Mouse (Mus musculus): ENCODE data around the gene Cpne5. TPM values are rescaled to one million over a fixed set of nuclear protein-coding genes. Genes with fewer than 3 reads are reported as not detected.

Cpne5 gene
- total RNA-seq, 2 experiments from 2014 or later: not detected

GRCm38 (mm10) chr17:29211836-29212235 lies 26.1 kb downstream of the Cpne5 start:
- no peak for DNase-seq (ENCODE audit: low spot score)

DNA sequence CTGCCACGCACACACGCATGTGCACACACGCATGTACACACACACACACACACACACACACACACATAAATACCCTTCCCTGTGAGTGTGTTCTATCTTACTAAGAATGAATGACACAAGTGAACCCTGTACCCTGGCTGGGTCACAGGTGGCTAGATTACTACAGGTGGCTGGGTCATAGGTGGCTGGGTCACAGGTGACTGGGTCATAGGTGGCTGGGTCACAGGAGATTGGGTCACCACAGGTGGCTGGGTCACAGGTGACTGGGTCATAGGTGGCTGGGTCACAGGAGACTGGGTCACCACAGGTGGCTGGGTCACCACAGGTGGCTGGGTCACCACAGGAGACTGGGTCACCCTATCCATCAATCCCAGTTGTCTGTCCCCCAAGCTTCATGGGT lies 27.9 kb downstream of the Cpne5 start:
- DNase-seq (ENCODE audit: low spot score): no peak

GRCm38 (mm10) chr17:29206052-29206451 lies 31.9 kb downstream of the Cpne5 start:
- DNase-seq (ENCODE audit: low spot score): peak; percentile 31

- DNase-seq (ENCODE audit: low spot score): no peak
Observed at GRCm38 (mm10) chr17:29202604-29203003, 35.4 kb downstream of the Cpne5 start.

- no peak for DNase-seq (ENCODE audit: low spot score)
Observed at GRCm38 (mm10) chr17:29199821-29200220, 38.1 kb downstream of the Cpne5 start.

DNA sequence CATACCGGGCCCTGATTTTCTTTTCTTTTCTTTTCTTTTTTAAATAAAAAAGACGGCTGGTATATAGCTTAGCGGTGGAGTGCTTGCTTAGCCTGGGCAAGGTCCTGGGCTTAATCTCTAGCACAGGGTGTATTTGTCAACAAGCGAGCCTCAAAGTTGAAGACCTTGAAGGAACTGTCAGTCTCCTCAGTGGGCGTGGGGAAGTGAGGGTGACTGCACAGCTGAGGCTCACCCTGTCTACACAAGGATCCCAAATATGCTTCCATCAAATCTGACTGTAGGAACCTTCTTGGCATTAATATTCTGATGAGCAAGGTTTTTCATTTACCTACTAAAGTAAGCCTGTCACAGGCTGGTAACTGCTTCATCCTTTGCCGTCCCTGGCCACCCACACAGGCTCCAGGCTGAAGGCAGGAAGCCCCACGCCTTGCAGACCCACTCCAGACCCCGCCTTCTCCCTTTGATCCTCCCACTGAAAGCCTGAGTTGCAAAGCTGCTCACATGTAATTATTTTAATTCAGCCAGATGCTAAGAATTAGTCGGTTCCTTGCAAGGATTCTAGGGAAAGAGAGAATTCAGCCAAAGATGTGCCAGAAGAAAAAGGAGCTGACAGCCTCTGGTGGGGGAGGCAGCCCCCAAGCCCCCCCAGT lies 38.7 kb downstream of the Cpne5 start:
- DNase-seq (ENCODE audit: low spot score): no peak

DNA sequence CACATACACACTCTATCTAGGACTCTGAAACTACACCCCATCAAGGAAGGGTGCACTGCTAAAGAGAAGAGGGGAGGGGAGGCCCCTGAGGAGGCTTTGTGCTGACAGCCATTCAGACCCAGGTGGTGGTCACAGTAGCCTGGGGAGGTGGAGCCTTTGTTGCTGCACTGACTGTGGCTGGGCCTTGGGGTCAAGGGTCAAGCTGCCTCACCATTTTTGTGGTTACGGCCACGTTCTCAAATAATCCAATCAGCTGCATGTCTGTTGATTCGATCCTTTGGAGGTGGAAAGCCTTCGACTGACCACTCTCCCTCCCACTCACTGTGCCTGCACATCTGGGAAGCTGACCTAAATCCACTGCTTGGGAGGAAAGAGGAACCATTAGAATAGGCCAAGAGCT lies 42.4 kb downstream of the Cpne5 start:
- DNase-seq (ENCODE audit: low spot score): no peak

DNA sequence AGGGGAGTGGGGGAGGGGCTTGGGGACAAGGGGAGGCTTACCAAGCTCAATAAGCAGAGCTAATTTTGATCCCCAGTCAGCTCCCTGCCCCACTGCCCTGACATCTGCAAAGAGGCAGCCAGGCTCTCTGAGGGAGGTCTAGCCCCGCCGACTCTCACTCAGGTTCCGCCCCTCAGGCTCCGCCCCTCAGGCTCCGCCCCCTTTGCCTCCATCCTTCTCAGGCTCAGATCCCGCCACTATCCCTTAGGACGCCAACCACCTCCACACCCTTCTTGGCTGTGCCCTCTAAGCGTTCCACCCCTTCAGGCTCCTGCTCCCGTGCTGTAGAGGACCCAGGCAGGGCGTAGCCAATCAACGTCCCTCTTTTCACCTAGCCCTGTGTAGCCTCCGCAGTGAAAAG lies 49.0 kb downstream of the Cpne5 start:
- DNase-seq (ENCODE audit: low spot score): no peak

DNA sequence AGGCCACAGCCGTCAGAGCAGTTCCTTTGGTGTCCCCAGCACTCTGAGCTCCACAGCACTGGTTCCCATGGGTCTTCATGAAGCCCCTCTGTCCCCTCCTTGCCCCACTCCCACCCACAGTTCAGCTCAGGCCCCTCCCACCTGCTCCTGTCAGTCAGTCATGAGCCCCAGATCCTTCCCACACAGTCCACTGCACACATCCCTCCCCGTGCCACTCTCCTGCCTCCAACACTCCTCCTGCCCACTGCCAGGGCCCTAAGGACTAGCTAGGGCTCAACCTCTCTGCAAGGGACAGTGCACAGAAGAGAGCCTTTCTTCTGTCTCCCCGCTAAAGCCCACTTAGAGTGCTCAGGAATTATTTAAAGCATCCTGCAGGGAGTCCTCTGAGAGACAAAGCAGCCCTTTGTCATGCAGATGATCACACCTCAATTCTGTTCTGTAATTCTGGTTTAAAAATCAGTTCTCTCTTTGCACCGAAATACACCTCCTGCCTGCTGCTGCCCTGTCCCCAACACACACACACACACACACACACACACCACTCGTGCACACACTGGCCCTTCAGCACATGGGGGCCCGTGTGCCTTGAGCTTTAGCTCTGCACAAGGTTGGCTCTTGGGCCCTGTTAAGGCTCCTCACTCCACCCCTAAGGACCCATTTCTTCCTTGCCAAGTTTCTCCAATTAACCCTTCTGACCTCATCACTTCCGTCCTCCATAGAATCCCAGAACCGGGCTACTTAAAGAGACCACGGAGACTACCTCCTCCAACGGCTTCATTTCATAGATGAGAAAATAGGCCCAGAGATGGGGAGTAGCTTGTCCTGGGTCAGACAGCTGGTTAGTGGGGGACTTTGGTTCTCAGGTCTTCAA lies 50.7 kb downstream of the Cpne5 start:
- no peak for DNase-seq (ENCODE audit: low spot score)

- DNase-seq (ENCODE audit: low spot score): no peak
Observed at GRCm38 (mm10) chr17:29185376-29186046, 52.5 kb downstream of the Cpne5 start.

GRCm38 (mm10) chr17:29183162-29183561 lies 54.8 kb downstream of the Cpne5 start:
- no peak for DNase-seq (ENCODE audit: low spot score)

GRCm38 (mm10) chr17:29181751-29182150 lies 56.2 kb downstream of the Cpne5 start:
- DNase-seq (ENCODE audit: low spot score): no peak

DNA sequence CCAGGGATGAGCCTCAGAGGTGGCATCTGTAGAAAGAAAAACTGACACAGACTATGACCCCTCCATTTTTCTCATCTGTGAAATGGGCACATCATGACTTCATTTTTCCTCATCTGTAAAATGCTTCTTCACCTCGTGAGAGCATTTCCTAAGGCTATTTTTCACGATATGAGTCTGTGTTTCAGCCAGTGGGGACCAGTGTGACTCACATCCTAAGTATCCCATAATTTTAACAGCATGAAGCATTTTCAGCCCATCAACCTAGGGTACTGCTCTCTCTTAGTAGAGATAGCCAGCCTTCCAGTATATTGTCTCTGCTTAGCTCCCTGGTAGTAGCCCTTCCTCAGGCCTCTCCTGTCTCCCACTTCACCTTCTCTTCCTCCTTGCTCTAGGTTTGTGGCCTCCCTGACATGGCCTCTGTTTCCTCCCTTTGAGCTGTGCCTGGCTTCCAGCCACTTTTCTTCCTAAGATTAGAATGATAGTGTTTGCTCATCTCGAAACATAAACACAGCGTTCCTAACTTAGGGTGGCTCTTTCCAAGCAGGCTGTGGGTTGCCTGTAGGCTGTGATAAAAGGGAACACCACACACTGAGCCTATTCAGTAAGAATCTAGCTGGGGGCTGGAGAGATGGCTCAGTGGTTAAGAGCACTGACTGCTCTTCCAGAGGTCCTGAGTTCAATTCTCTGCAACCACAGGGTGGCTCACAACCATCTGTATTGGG lies 57.4 kb downstream of the Cpne5 start:
- DNase-seq (ENCODE audit: low spot score): no peak

GRCm38 (mm10) chr17:29179917-29180316 lies 58.0 kb downstream of the Cpne5 start:
- DNase-seq (ENCODE audit: low spot score): no peak

DNA sequence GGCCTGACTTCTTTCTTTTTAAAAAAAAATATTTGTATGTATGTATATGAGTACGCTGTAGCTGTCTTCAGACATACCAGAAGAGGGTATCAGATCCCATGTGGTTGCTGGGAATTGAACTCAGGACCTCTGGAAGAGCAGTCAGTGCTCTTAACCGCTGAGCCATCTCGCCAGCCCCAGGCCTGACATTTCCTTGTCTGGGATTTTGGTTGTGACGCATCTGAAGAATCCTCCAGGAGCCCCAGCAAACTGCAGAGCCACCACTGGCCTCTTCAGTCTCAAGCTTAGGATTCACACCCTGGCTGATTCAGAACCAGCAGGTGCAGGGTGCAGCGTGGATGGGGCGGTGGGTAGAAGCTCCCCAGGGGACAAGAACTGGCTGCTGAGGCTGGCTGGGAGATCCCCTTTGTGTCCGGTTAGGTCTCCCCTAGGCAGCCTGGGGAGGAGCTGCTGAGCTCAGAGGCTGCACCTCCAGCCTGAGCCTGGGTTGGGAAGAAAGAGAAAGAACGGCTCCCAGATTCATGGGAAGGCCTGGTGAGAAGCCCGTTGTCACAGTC lies 59.4 kb downstream of the Cpne5 start:
- no peak for DNase-seq (ENCODE audit: low spot score)

- peak; percentile 54 for DNase-seq (ENCODE audit: low spot score)
Observed at GRCm38 (mm10) chr17:29176391-29177267, 61.3 kb downstream of the Cpne5 start.

DNA sequence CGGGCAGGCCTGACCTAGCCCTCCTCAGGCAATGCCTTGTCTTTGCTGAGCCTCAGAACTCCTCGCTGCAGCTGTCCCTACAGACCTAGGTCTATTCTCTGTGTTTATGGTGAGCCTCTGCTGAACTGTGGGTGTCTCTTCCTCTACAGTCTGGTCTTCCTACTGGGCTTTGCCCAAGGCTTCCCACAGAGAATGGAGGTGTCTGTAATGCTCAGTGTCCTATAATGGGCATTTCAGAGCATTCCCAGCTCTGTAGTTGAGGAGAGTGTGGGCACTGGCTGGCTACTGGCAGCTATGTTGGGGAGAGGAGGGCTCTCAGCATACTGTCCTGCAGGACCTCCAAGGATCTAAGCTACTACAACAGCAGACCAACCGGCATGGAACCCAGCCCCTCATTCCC lies 62.3 kb downstream of the Cpne5 start:
- no peak for DNase-seq (ENCODE audit: low spot score)

DNA sequence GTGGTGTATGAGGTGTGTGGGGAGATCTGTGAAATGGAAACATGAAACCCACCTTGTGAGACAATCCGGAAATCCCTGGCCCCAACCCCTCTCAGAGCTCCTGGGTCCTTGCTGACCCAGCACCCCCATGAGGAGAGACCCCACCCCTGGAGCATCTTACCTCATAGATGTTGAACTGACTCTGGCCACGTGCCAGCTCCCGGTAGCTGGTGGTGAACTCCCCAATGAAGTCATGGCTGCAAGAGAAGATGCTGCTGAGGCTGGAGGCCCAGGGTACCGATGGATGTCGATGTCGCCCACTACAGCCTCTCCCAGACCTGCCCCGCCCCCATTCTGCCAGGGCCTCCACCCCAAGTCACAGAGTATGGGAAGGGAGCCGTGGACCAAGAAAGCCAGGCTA lies 64.8 kb downstream of the Cpne5 start:
- DNase-seq (ENCODE audit: low spot score): no peak

DNA sequence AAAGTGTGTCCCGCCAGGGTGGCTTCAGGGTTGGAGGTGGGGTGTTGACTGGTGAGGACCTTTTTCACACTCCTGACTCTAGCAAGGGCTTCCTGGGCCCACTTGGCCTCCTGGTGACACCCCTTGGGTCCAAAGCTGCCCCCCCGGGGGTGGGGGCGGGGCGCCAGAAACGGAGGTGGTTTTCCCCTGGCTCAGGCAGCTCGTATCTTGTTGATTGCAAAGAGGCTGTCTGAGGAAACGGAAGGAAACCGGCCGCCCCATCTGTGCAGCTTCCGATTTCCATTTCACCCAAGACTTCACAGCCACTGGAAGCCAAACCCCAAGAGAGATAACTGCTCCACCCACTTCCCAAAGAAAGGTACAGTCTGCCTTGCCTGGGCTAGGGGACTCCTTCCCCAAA lies 65.9 kb downstream of the Cpne5 start:
- no peak for DNase-seq (ENCODE audit: low spot score)

- peak; percentile 85 for DNase-seq (ENCODE audit: low spot score)
Observed at GRCm38 (mm10) chr17:29171001-29171772, 66.8 kb downstream of the Cpne5 start.
